Mouse (Mus musculus) stomach, embryonic 14.5 days (tissue): Measurements from ENCODE around the gene Card11. TPM values are rescaled to one million over a fixed set of nuclear protein-coding genes. Genes with fewer than 3 reads are reported as not detected.

Experiments used
- ATAC-seq: fragments of 200-750 bp; cut with Nextera tagmentation; 2 replicates; pipeline ENCODE4 v1.8.0; 2017; ENCODE audit warnings: low read depth, moderate TSS enrichment; ENCODE audit not compliant: insufficient number of reproducible peaks, insufficient read depth, low FRiP score
- H3K27ac ChIP-seq: fragments of 300-500 bp; sonication (generic); 2 replicates; pipeline ENCODE4 v1.5.1; 2014; ENCODE audit warnings: mild to moderate bottlenecking, low read length, moderate library complexity, mixed read lengths
- H3K27me3 ChIP-seq: fragments of 300-500 bp; sonication (generic); 2 replicates; pipeline ENCODE4 v1.6.1; 2014; ENCODE audit warnings: low read length, control low read depth, mixed read lengths; ENCODE audit not compliant: control insufficient read depth, insufficient read depth
- H3K36me3 ChIP-seq: fragments of 300-500 bp; sonication (generic); 2 replicates; pipeline ENCODE4 v1.6.1; 2014; ENCODE audit warnings: mild to moderate bottlenecking, control low read depth, low read length, moderate library complexity, mixed read lengths; ENCODE audit not compliant: control insufficient read depth, insufficient read depth
- H3K4me1 ChIP-seq: fragments of 300-500 bp; sonication (generic); 2 replicates; pipeline ENCODE4 v1.6.1; 2014; ENCODE audit warnings: low read length, control low read depth, mixed read lengths; ENCODE audit not compliant: control insufficient read depth, insufficient read depth
- H3K4me2 ChIP-seq: fragments of 300-500 bp; sonication (generic); replicated peaks from 2 replicates; pipeline ENCODE4 v1.6.1; 2014; ENCODE audit warnings: low read depth, low read length, control low read depth
- H3K4me3 ChIP-seq: fragments of 300-500 bp; sonication (generic); 2 replicates; pipeline ENCODE4 v1.5.1; 2014; ENCODE audit warnings: low read depth, low read length, control low read depth
- H3K9ac ChIP-seq: fragments of 300-500 bp; sonication (generic); replicated peaks from 2 replicates; pipeline ENCODE4 v1.6.1; 2014; ENCODE audit warnings: low read depth, mild to moderate bottlenecking, control low read depth, low read length, moderate library complexity, mixed read lengths
- H3K9me3 ChIP-seq: fragments of 300-500 bp; sonication (generic); 2 replicates; pipeline ENCODE4 v1.6.1; 2016; ENCODE audit warnings: low read depth, low read length, control low read depth; ENCODE audit not compliant: control insufficient read depth
- WGBS: fragments of 180-500 bp; shearing (Covaris S2); extraction: QIAGEN DNeasy Blood & Tissue Kit; methylation state at CpG from one replicate; pipeline ENCODE4 v1.1.7; 2014; 5-methylcytosine and 5-hydroxymethylcytosine counted together
- polyA plus RNA-seq: library from polyadenylated mRNA; unstranded; fragments of >200 nt; fragmentation: Nextera tagmentation; extraction: Ambion mirVana; gene quantifications from 2 replicates; pipeline ENCODE4 v1.2.1, GENCODE M21; 2014

Card11 gene
- polyA plus RNA-seq, 1 experiment from 2014 or later, result 0.72 TPM

DNA sequence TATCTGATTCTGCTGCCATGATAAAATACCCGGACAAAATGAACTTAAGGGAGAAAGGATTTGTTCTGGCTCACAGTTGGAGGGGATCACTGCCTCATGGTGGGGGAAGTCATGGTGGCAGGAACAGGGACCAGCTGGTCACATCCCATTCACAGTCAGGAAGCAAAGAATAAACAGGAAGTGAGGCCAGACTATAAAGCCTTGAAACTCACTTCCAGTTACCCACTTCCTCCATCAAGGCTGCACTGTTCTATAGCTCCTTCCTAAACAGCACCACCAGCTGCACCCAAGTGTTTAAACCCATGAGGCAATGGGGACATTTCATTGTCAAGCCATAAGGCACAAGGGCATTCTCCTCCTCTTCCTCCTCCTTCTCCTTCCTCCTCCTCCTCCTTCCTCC lies 82.6 kb downstream of the Card11 start:
- Histone ChIP-seq H3K4me2 (no peak overlapping the region), H3K9me3 (peaks cover 10% of the 10 kb centered on the region), H3K9ac (no peak overlapping the region), H3K4me3 (no peak overlapping the region), H3K4me1 (no peaks in the 10 kb centered on the region), H3K27ac (no peak overlapping the region), H3K27me3 (no peaks in the 10 kb centered on the region), H3K36me3 (no peaks in the 10 kb centered on the region)
- WGBS, result 88% methylated on average over 1 of the region's 1 CpGs
- no peak for ATAC-seq

- no peak overlapping the region for H3K27ac ChIP-seq
- 0 out of 2 replicates have a peak, but pooled peaks cover 7% of the 10 kb centered on the region for H3K9me3 ChIP-seq
- H3K4me3 ChIP-seq, result no peak overlapping the region
- no peak overlapping the region for H3K4me2 ChIP-seq
- 74% methylated on average over 5 of the region's 5 CpGs for WGBS
- H3K4me1 ChIP-seq, result no peaks in the 10 kb centered on the region
- H3K9ac ChIP-seq, result no peak overlapping the region
- H3K36me3 ChIP-seq, result no peaks in the 10 kb centered on the region
- ATAC-seq, result no peak
- H3K27me3 ChIP-seq, result no peaks in the 10 kb centered on the region
Observed at GRCm38 (mm10) chr5:140910841-140911240, 89.5 kb downstream of the Card11 start.

DNA sequence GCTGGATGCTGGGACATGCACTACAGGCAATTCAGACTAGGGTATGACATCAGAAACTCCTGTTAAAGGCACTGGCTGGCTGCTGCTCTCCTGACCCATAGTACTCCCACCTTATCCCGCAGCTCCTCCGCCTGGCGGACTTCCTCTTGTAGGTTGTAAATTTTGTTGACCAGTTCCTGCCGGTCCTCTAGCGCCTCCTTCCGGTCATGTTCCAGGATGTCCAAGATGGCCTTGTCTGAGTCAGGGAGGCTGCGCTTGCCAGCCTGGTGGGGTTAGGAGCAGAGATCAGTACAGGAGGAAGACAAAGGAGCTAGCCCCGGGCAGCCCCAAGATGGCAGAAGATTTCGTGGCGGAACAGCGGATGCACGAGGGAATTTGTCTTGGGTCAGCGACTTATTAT lies 99.5 kb downstream of the Card11 start:
- Histone ChIP-seq H3K27me3 (no peaks in the 10 kb centered on the region), H3K36me3 (no peaks in the 10 kb centered on the region), H3K4me3 (no peak overlapping the region), H3K27ac (no peak overlapping the region), H3K9me3 (no peaks in the 10 kb centered on the region), H3K4me1 (no peaks in the 10 kb centered on the region), H3K9ac (no peak overlapping the region), H3K4me2 (no peak overlapping the region)
- no peak for ATAC-seq
- WGBS, result 73% methylated on average over 13 of the region's 13 CpGs

DNA sequence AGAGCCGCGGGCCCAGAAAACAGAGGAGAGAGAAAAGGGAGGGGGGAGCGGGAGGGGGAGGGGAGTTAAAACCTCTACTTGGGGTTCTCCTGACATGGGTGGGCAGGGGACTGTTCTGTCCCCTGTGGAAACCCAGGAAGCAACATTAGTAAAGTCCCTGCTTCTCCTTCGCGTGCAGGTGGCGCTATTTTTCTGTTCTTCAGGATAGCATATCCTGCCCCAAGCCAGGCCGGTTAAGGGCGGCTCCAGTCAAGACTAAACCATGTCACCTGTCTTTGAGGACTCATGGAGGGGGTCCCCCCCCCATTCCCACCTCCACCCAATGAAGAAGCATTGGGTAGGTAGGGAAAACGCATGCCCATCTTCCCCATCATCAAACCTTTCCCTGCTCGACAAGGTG lies 109.3 kb downstream of the Card11 start:
- Histone ChIP-seq H3K9ac (no peak overlapping the region), H3K4me3 (no peak overlapping the region)

DNA sequence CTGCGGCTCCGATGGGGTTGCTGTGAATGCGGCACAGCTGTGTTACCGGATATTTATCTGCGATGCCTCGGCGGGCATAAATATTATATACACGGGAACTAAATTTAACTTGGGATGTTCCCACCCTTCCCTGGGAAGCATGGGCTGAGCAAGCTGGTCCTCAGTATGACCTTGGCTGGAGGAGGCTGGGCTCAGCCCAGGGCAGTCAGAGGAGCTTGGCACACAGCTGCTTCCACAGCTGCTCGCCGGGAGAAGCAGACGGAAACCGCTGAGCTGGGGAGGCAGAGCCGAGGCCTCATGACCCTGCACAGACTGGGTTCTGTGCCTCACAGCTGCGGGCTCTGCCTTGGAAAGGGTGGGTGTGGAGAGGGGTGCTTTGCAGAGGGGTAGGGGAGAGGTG lies 110.3 kb downstream of the Card11 start:
- ATAC-seq, result peak; percentile 60; the same call in 1 of the 2 replicates
- Histone ChIP-seq H3K4me2 (no peak overlapping the region), H3K27ac (peak overlapping the region; percentile 16; the same call in 1 of the 2 replicates), H3K4me3 (no peak overlapping the region), H3K4me1 (peaks cover 8% of the 10 kb centered on the region; the same call in 1 of the 2 replicates), H3K9me3 (no peaks in the 10 kb centered on the region), H3K27me3 (no peaks in the 10 kb centered on the region), H3K36me3 (no peaks in the 10 kb centered on the region), H3K9ac (no peak overlapping the region)
- 40% methylated on average over 14 of the region's 14 CpGs for WGBS

More for the DNA sequence above, 109.3 kb downstream of the Card11 start:
- H3K36me3 ChIP-seq, result no peaks in the 10 kb centered on the region
- H3K4me1 ChIP-seq, result peaks cover 8% of the 10 kb centered on the region; the same call in 1 of the 2 replicates
- no peak overlapping the region for H3K27ac ChIP-seq
- H3K4me2 ChIP-seq, result no peak overlapping the region
- no peaks in the 10 kb centered on the region for H3K27me3 ChIP-seq
- ATAC-seq, result no peak
- 40% methylated on average over 10 of the region's 10 CpGs for WGBS
- no peaks in the 10 kb centered on the region for H3K9me3 ChIP-seq

- Histone ChIP-seq H3K27ac (no peak overlapping the region), H3K4me3 (no peak overlapping the region), H3K36me3 (no peaks in the 10 kb centered on the region), H3K27me3 (no peaks in the 10 kb centered on the region), H3K4me1 (peaks cover 8% of the 10 kb centered on the region; the same call in 1 of the 2 replicates), H3K9ac (no peak overlapping the region), H3K9me3 (no peaks in the 10 kb centered on the region), H3K4me2 (no peak overlapping the region)
- ATAC-seq, result no peak
- 49% methylated on average over 8 of the region's 8 CpGs for WGBS
Observed at GRCm38 (mm10) chr5:140889539-140889938, 110.8 kb downstream of the Card11 start.

GRCm38 (mm10) chr5:140887871-140888270 lies 112.5 kb downstream of the Card11 start:
- 64% methylated on average over 8 of the region's 8 CpGs for WGBS
- Histone ChIP-seq H3K9me3 (no peaks in the 10 kb centered on the region), H3K9ac (no peak overlapping the region), H3K4me2 (no peak overlapping the region), H3K4me3 (no peak overlapping the region), H3K36me3 (no peaks in the 10 kb centered on the region), H3K4me1 (peaks cover 8% of the 10 kb centered on the region; the same call in 1 of the 2 replicates), H3K27me3 (no peaks in the 10 kb centered on the region), H3K27ac (no peak overlapping the region)
- ATAC-seq, result no peak

- no peak overlapping the region for H3K4me2 ChIP-seq
- 41% methylated on average over 13 of the region's 13 CpGs for WGBS
- H3K36me3 ChIP-seq, result no peaks in the 10 kb centered on the region
- H3K4me1 ChIP-seq, result peaks cover under 1% of the 10 kb centered on the region; the same call in 1 of the 2 replicates
- no peak overlapping the region for H3K27ac ChIP-seq
- no peaks in the 10 kb centered on the region for H3K9me3 ChIP-seq
- no peak for ATAC-seq
- H3K4me3 ChIP-seq, result no peak overlapping the region
- no peaks in the 10 kb centered on the region for H3K27me3 ChIP-seq
- H3K9ac ChIP-seq, result no peak overlapping the region
Observed at GRCm38 (mm10) chr5:140884966-140885365, 115.4 kb downstream of the Card11 start.

DNA sequence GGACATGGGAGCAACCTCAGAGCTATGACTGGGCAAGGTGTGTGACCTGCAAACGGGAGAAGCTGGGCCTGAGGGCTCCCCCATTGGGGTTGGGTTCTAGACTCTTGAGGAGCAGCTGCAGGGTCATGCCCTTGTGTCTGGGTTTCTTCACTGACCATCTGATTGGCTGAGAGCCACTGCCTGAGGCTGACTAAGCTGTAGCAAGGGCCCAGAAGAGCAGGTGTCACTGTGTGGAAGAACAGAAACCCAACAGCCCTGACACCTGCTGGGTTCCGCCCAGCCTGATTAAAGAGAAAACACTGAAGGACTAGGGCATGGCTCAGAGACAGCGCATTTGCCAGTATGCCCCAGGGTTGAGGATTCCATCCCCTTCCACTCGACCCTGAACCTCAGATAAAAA lies 118.0 kb downstream of the Card11 start:
- Histone ChIP-seq H3K4me2 (no peak overlapping the region), H3K4me1 (no peaks in the 10 kb centered on the region), H3K4me3 (no peak overlapping the region), H3K9ac (no peak overlapping the region), H3K9me3 (no peaks in the 10 kb centered on the region), H3K27ac (no peak overlapping the region), H3K36me3 (no peaks in the 10 kb centered on the region), H3K27me3 (no peaks in the 10 kb centered on the region)
- no peak for ATAC-seq
- 79% methylated on average over 4 of the region's 4 CpGs for WGBS
